Mouse (Mus musculus) heart, embryonic 12.5 days (tissue): ENCODE measurements at regions not wholly inside any gene's neighbourhood (a gene's known extent, or its start where the extent isn't known, plus 50 kb on each side); places are given as distances from the start of the nearest gene placed in this dataset.

Source experiments
- ATAC-seq: fragments of 200-750 bp; cut with Nextera tagmentation; 2 replicates; pipeline ENCODE4 v1.8.0; 2017; ENCODE audit warnings: moderate TSS enrichment, moderate library complexity; ENCODE audit not compliant: insufficient number of reproducible peaks, low FRiP score
- H3K27ac ChIP-seq: fragments of 300-500 bp; sonication (generic); 2 replicates; pipeline ENCODE4 v1.5.1; 2016; ENCODE audit warnings: mild to moderate bottlenecking, moderate library complexity; ENCODE audit not compliant: poor library complexity, severe bottlenecking
- H3K27me3 ChIP-seq: fragments of 300-500 bp; sonication (generic); replicated peaks from 2 replicates; pipeline ENCODE4 v1.6.1; 2016; ENCODE audit warnings: mild to moderate bottlenecking, moderate library complexity
- H3K36me3 ChIP-seq: fragments of 300-500 bp; sonication (generic); 2 replicates; pipeline ENCODE4 v1.6.1; 2016; ENCODE audit warnings: mild to moderate bottlenecking, moderate library complexity
- H3K4me1 ChIP-seq: fragments of 300-500 bp; sonication (generic); replicated peaks from 2 replicates; pipeline ENCODE4 v1.6.1; 2016; ENCODE audit warnings: mild to moderate bottlenecking
- H3K4me2 ChIP-seq: fragments of 300-500 bp; sonication (generic); 2 replicates; pipeline ENCODE4 v1.6.1; 2016; ENCODE audit warnings: mild to moderate bottlenecking, moderate library complexity
- H3K4me3 ChIP-seq: fragments of 300-500 bp; sonication (generic); 2 replicates; pipeline ENCODE4 v1.5.1; 2016; ENCODE audit warnings: mild to moderate bottlenecking
- H3K9ac ChIP-seq: fragments of 300-500 bp; sonication (generic); 2 replicates; pipeline ENCODE4 v1.6.1; 2016; ENCODE audit warnings: mild to moderate bottlenecking, moderate library complexity
- H3K9me3 ChIP-seq: fragments of 300-500 bp; sonication (generic); replicated peaks from 2 replicates; pipeline ENCODE4 v1.6.1; 2016; ENCODE audit warnings: mild to moderate bottlenecking, moderate library complexity
- WGBS: fragments of 180-500 bp; shearing (Covaris S2); methylation state at CpG from one replicate; pipeline ENCODE4 v1.1.7; 2016; 5-methylcytosine and 5-hydroxymethylcytosine counted together

DNA sequence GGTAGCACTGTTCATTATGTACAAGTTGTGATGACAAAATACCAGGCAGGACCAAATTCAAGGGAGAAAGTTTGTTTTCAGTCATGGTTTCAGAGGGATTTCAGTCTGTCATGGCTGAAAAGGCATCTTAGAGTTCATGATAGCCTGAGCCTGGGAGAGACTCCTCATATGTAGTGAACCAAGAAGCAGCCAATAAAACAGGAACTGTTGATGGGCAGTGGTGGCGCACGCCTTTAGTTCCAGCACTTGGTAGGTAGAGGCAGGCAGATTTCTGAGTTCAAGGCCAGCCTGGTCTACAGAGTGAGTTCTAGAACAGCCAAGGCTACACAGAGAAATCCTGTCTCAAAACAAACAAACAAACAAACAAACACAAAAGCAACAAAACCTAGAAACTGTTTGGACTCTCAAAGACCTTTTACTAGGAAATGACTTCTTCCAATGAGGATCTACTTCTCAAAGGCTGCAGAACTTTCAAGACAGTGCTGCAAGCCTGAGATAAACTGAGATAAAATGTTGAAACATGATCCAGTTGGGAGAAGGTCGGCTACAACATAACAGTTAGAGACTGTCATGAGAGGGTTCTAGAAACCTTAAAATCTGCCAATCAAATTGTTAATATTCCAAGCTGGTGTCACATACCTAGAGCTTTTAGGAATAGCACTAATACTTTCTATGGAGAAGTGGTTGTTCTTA, 817.5 kb upstream of the Lcorl start:
- H3K4me3 ChIP-seq, result no peak overlapping the region
- WGBS, result 66% methylated on average over 3 of the region's 3 CpGs
- H3K4me2 ChIP-seq, result no peak overlapping the region
- ATAC-seq, result no peak
- no peaks in the 10 kb centered on the region for H3K27me3 ChIP-seq
- H3K4me1 ChIP-seq, result no peaks in the 10 kb centered on the region
- H3K27ac ChIP-seq, result no peak overlapping the region
- no peaks in the 10 kb centered on the region for H3K36me3 ChIP-seq
- H3K9me3 ChIP-seq, result no peaks in the 10 kb centered on the region
- H3K9ac ChIP-seq, result no peak overlapping the region

GRCm38 (mm10) chr5:46673413-46673812, 816.0 kb upstream of the Lcorl start:
- no peak for ATAC-seq
- no peak overlapping the region for H3K9ac ChIP-seq
- H3K27ac ChIP-seq, result no peak overlapping the region
- no peaks in the 10 kb centered on the region for H3K4me1 ChIP-seq
- no peaks in the 10 kb centered on the region for H3K27me3 ChIP-seq
- H3K9me3 ChIP-seq, result no peaks in the 10 kb centered on the region
- H3K36me3 ChIP-seq, result no peaks in the 10 kb centered on the region
- no peak overlapping the region for H3K4me3 ChIP-seq
- WGBS, result 47% methylated on average over 1 of the region's 1 CpGs
- H3K4me2 ChIP-seq, result no peak overlapping the region

- no peaks in the 10 kb centered on the region for H3K27me3 ChIP-seq
- ATAC-seq, result no peak
- no peak overlapping the region for H3K4me2 ChIP-seq
- no peaks in the 10 kb centered on the region for H3K36me3 ChIP-seq
- no peaks in the 10 kb centered on the region for H3K9me3 ChIP-seq
- no peak overlapping the region for H3K9ac ChIP-seq
- H3K4me3 ChIP-seq, result no peak overlapping the region
- WGBS, result 65% methylated on average over 2 of the region's 2 CpGs
- no peak overlapping the region for H3K27ac ChIP-seq
- H3K4me1 ChIP-seq, result no peaks in the 10 kb centered on the region
Observed at GRCm38 (mm10) chr5:46670484-46670883, 813.1 kb upstream of the Lcorl start.

- Histone ChIP-seq H3K9me3 (no peaks in the 10 kb centered on the region), H3K4me1 (no peaks in the 10 kb centered on the region), H3K4me3 (no peak overlapping the region), H3K4me2 (no peak overlapping the region), H3K9ac (no peak overlapping the region), H3K27me3 (no peaks in the 10 kb centered on the region), H3K27ac (no peak overlapping the region), H3K36me3 (no peaks in the 10 kb centered on the region)
- ATAC-seq, result no peak
- 18% methylated on average over 3 of the region's 3 CpGs for WGBS
Observed at GRCm38 (mm10) chr5:46666250-46666649, 808.8 kb upstream of the Lcorl start.

GRCm38 (mm10) chr5:46657065-46657464, 799.6 kb upstream of the Lcorl start:
- no peak for ATAC-seq
- no peaks in the 10 kb centered on the region for H3K4me1 ChIP-seq
- no peaks in the 10 kb centered on the region for H3K36me3 ChIP-seq
- no peak overlapping the region for H3K4me2 ChIP-seq
- H3K27ac ChIP-seq, result no peak overlapping the region
- no peaks in the 10 kb centered on the region for H3K27me3 ChIP-seq
- no peak overlapping the region for H3K4me3 ChIP-seq
- no peaks in the 10 kb centered on the region for H3K9me3 ChIP-seq
- H3K9ac ChIP-seq, result no peak overlapping the region

DNA sequence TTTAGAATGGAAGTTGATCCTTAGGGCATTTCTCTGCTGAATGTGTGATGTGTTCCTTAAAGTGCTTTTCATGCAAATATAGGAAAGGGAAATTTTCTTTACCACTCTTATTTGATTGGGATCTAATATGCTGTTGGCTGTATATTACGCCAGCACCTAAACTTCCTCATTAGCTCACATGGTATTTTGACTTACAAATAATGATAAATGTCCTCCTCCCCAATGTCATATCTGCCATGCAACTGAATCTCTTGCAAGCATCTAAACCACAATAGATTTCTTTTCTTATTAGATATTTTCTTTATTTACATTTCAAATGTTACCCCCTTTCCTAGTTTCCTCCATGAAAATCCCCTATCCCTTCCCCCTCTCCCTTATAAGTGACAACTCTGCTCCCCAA, 796.8 kb upstream of the Lcorl start:
- no peaks in the 10 kb centered on the region for H3K27me3 ChIP-seq
- no peak overlapping the region for H3K27ac ChIP-seq
- H3K4me2 ChIP-seq, result no peak overlapping the region
- no peak for ATAC-seq
- H3K9me3 ChIP-seq, result no peaks in the 10 kb centered on the region
- WGBS, result 89% methylated on average over 1 of the region's 1 CpGs
- H3K9ac ChIP-seq, result no peak overlapping the region
- no peak overlapping the region for H3K4me3 ChIP-seq
- no peaks in the 10 kb centered on the region for H3K4me1 ChIP-seq
- H3K36me3 ChIP-seq, result no peaks in the 10 kb centered on the region

- Histone ChIP-seq H3K27me3 (no peaks in the 10 kb centered on the region), H3K9me3 (no peaks in the 10 kb centered on the region), H3K4me2 (no peak overlapping the region), H3K4me3 (no peak overlapping the region), H3K27ac (no peak overlapping the region), H3K4me1 (no peaks in the 10 kb centered on the region), H3K9ac (no peak overlapping the region), H3K36me3 (no peaks in the 10 kb centered on the region)
- WGBS, result 73% methylated on average over 2 of the region's 2 CpGs
- ATAC-seq, result no peak
Observed at GRCm38 (mm10) chr5:46643009-46643408, 785.6 kb upstream of the Lcorl start.

- Histone ChIP-seq H3K4me3 (no peak overlapping the region), H3K36me3 (no peaks in the 10 kb centered on the region), H3K9me3 (no peaks in the 10 kb centered on the region), H3K9ac (no peak overlapping the region), H3K27ac (no peak overlapping the region), H3K4me1 (no peaks in the 10 kb centered on the region), H3K27me3 (no peaks in the 10 kb centered on the region), H3K4me2 (no peak overlapping the region)
- ATAC-seq, result no peak
Observed at GRCm38 (mm10) chr5:46635116-46635668, 777.8 kb upstream of the Lcorl start.
